Comparison of ENCODE assay signal across 8 mouse cellular contexts in the genomic region with DNA sequence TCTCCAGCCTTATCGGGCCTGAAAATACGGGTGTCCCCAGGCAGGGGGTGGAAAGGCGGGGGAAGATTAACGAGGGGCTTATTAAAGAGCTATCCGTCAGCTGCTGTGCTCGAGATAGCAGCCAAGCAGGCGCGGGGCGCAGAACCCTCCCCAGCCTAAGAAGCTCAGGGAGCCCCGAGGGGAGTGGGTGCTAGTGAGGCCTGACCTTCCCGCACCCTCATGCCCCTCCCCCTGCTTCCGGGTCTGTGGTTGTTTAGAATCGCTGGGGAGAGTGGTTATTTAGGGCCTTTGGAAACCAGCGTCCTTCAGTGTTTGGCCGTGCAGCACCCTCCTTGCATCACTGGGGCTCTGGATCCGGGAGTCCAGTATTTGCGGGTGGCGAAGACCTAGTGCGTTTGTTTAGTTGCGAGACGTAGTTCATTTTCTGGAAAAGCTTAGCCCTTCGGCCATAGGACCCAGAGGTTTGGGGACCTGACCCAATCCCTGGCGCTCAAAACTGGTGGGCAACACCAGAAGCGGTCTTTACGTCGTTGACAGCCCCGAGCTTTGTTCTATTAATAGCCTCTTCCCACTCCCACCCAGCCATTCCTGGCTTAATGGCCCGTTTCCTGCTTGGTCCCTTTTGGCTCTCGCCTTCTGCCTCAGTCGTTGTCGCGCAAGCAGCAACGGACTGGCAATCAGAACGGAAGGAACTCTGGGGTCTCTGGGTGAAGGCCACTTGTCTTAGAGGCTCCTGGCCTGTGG. TPM values are rescaled to one million over a fixed set of nuclear protein-coding genes. Genes with fewer than 3 reads are reported as not detected.
A peak's percentile ranks its signal among the peaks of the same experiment; 100 is the strongest.
DNase-seq lines count a peak whose midpoint lies in the region; ATAC-seq lines count a peak whose summit lies in the region.

No protein-coding gene starts in this region.

- H3K4me1 ChIP-seq in heart, embryonic 12.5 days (replicated peaks): peaks cover 51% of the 10 kb centered on the region
- H3K4me1 ChIP-seq in hindbrain, embryonic 12.5 days: peaks cover 55% of the 10 kb centered on the region
- H3K4me1 ChIP-seq in midbrain, embryonic 12.5 days: peaks cover 52% of the 10 kb centered on the region

- no peak for DNase-seq in heart, postnatal 25 days (ENCODE audit: low spot score)
- peak; percentile 70 for DNase-seq in R1 (ENCODE audit: low read depth, low spot score)
- no peak for DNase-seq in layer of hippocampus, postnatal 14 days (ENCODE audit: low spot score in 2 of 2)
- no peak for DNase-seq in frontal cortex, postnatal 36 days (ENCODE audit: low spot score in 2 of 2)

- under 1% methylated on average over 34 of the region's 34 CpGs for WGBS in heart, embryonic 12.5 days
- under 1% methylated on average over 34 of the region's 34 CpGs for WGBS in hindbrain, embryonic 12.5 days
- under 1% methylated on average over 34 of the region's 34 CpGs for WGBS in midbrain, embryonic 12.5 days

- peak overlapping the region; percentile 95 for H3K4me2 ChIP-seq in heart, embryonic 12.5 days
- H3K4me2 ChIP-seq in hindbrain, embryonic 12.5 days (replicated peaks): peak overlapping the region; percentile 55
- H3K4me2 ChIP-seq in midbrain, embryonic 12.5 days (replicated peaks): peak overlapping the region; percentile 56

- no peak overlapping the region for H3K27ac ChIP-seq in heart, embryonic 12.5 days (ENCODE audit: poor library complexity, severe bottlenecking)
- H3K27ac ChIP-seq in hindbrain, embryonic 12.5 days: peak overlapping the region; percentile 89
- H3K27ac ChIP-seq in midbrain, embryonic 12.5 days (replicated peaks): peak overlapping the region; percentile 77

- ATAC-seq in heart, embryonic 12.5 days (ENCODE audit: insufficient number of reproducible peaks, low FRiP score): no peak
- ATAC-seq in hindbrain, embryonic 12.5 days (ENCODE audit: low FRiP score): peak; percentile 72
- ATAC-seq in midbrain, embryonic 12.5 days (ENCODE audit: low FRiP score, low read depth): peak; percentile 50
- no peak for ATAC-seq in monocyte, adult 5-6 weeks (replicated peaks; ENCODE audit: insufficient number of reproducible peaks, low FRiP score, low TSS enrichment, poor library complexity, severe bottlenecking)

- intact Hi-C loops in heart, postnatal 25 days (cut with DNase I): no loop called here

- H3K27me3 ChIP-seq in heart, embryonic 12.5 days (replicated peaks): peaks cover 90% of the 10 kb centered on the region
- H3K27me3 ChIP-seq in hindbrain, embryonic 12.5 days: peaks cover 98% of the 10 kb centered on the region
- peaks cover 96% of the 10 kb centered on the region for H3K27me3 ChIP-seq in midbrain, embryonic 12.5 days

- peak overlapping the region; percentile 60 for H3K9ac ChIP-seq in heart, embryonic 12.5 days
- peak overlapping the region; percentile 71 for H3K9ac ChIP-seq in hindbrain, embryonic 12.5 days
- H3K9ac ChIP-seq in midbrain, embryonic 12.5 days (replicated peaks): peak overlapping the region; percentile 46; the same call in 1 of the 2 replicates

- H3K36me3 ChIP-seq in heart, embryonic 12.5 days: no peaks in the 10 kb centered on the region
- H3K36me3 ChIP-seq in hindbrain, embryonic 12.5 days: no peaks in the 10 kb centered on the region
- no peaks in the 10 kb centered on the region for H3K36me3 ChIP-seq in midbrain, embryonic 12.5 days

- peak overlapping the region; percentile 53 for H3K4me3 ChIP-seq in heart, embryonic 12.5 days
- H3K4me3 ChIP-seq in hindbrain, embryonic 12.5 days: peak overlapping the region; percentile 46
- H3K4me3 ChIP-seq in midbrain, embryonic 12.5 days: peak overlapping the region; percentile 44

- no peaks in the 10 kb centered on the region for H3K9me3 ChIP-seq in heart, embryonic 12.5 days (replicated peaks)
- H3K9me3 ChIP-seq in hindbrain, embryonic 12.5 days (replicated peaks): no peaks in the 10 kb centered on the region
- no peaks in the 10 kb centered on the region for H3K9me3 ChIP-seq in midbrain, embryonic 12.5 days

RNA-seq across cellular contexts. Expression of a gene that starts 15.5 kb away (rescaled TPM):
- polyA plus RNA-seq in heart, embryonic 12.5 days (2016; fragmentation: Nextera tagmentation; extraction: Ambion mirVana): 0.22 and 0.33 TPM in 2 replicates
- under 1 TPM; 0.13 to 0.36 TPM for total RNA-seq in heart, postnatal 25 days (2021)
- polyA plus RNA-seq in hindbrain, embryonic 12.5 days (2016; fragmentation: Nextera tagmentation; extraction: Ambion mirVana): 24.4 and 24.9 TPM in 2 replicates
- 26.5 and 27.0 TPM in 2 replicates for polyA plus RNA-seq in midbrain, embryonic 12.5 days (2016; fragmentation: Nextera tagmentation; extraction: Ambion mirVana)
- 100 to 1,000 TPM; 248 to 268 TPM for total RNA-seq in layer of hippocampus, postnatal 14 days (2021)
- 0.38 to 1.6 TPM in 2 of 3 replicates, not detected in the other for total RNA-seq in monocyte, adult 5-6 weeks (2017)

RNA-seq across cellular contexts. Expression of a gene that starts 59.8 kb away (rescaled TPM):
- 0.36 and 0.64 TPM in 2 replicates for polyA plus RNA-seq in heart, embryonic 12.5 days (2016; fragmentation: Nextera tagmentation; extraction: Ambion mirVana)
- not detected for total RNA-seq in heart, postnatal 25 days (2021)
- polyA plus RNA-seq in hindbrain, embryonic 12.5 days (2016; fragmentation: Nextera tagmentation; extraction: Ambion mirVana): 2.6 and 3.4 TPM in 2 replicates
- polyA plus RNA-seq in midbrain, embryonic 12.5 days (2016; fragmentation: Nextera tagmentation; extraction: Ambion mirVana): 2.6 and 3.0 TPM in 2 replicates
- total RNA-seq in layer of hippocampus, postnatal 14 days (2021): 1 to 10 TPM in 1 of 2 experiments, under 1 TPM in 1; 0.72 to 1.1 TPM
- total RNA-seq in monocyte, adult 5-6 weeks (2017): not detected in 3 replicates

Comparison
In these comparisons a context has a peak if more than half of its experiments do, and no peak if none do; other contexts are left out.
1. ATAC-seq: peak in hindbrain, embryonic 12.5 days (single experiment) and midbrain, embryonic 12.5 days (single experiment); none in heart, embryonic 12.5 days (single experiment) and monocyte, adult 5-6 weeks (single experiment).
2. RNA of a gene that starts 15.5 kb away (total RNA-seq): 248 to 268 TPM in layer of hippocampus, postnatal 14 days; 0.38 to 1.6 TPM in monocyte, adult 5-6 weeks and 0.13 to 0.36 TPM in heart, postnatal 25 days; every median in the first group is over 10 times any median in the second.
3. Peak in every context shown above with its lines, with median percentiles within 50 percentile points of each other: H3K4me2 ChIP-seq, H3K4me3 ChIP-seq and H3K9ac ChIP-seq.